Mouse (Mus musculus) Patski (cell line): Measurements from ENCODE around the gene Lrrc61. TPM values are rescaled to one million over a fixed set of nuclear protein-coding genes. Genes with fewer than 3 reads are reported as not detected.

ENCODE experiments used
- ATAC-seq: fragments of 100-300 bp; one replicate; pipeline ENCODE4 v1.8.0; 2021
- CTCF ChIA-PET: fragments of 350-600 bp; sonication (Branson Sonifier 250); formaldehyde crosslinking; loops from one replicate; lab custom pipeline; 2022; ENCODE audit warnings: inconsistent platforms; lab: Charles Lee
- POLR2A ChIA-PET: fragments of 350-600 bp; sonication (Branson Sonifier 250); formaldehyde crosslinking; loops from one replicate; lab custom pipeline; 2022; ENCODE audit warnings: antibody characterized with exemption, inconsistent platforms; lab: Charles Lee
- DNase-seq: peaks from one replicate; pipeline ENCODE4 v3.0.0-alpha.2; 2011; ENCODE audit warnings: low read depth, low spot score
- H3K27me3 ChIP-seq: fragments of 371-371 bp; one replicate; pipeline ENCODE4 v1.5.1; 2021
- CTCF ChIP-seq: fragments of 100-300 bp; IDR thresholded peaks from one replicate; pipeline ENCODE4 v1.5.1; 2021
- in situ Hi-C: fragments of 300-500 bp; cut with MboI; formaldehyde crosslinking; loops from 3 replicates; pipeline ENCODE4 v1.11.1; 2018; ENCODE audit warnings: low pct_unique_long_range_greater_than_20kb, mixed read lengths
- polyA plus RNA-seq: library from polyadenylated mRNA; unstranded; gene quantifications from one replicate; pipeline ENCODE4 v1.2.3, GENCODE M21; 2021

The Lrrc61 gene
- polyA plus RNA-seq, 1 experiment from 2014 or later = 21.5 TPM

- no peak for TF ChIP-seq CTCF
- CTCF ChIA-PET = no interaction called here
- ATAC-seq = no peak
- POLR2A ChIA-PET = no interaction called here
- in situ Hi-C loops = loop anchor here (5.0 kb wide), 2 partner anchors 92 to 358 kb away; partner anchors contain the start of gene AI854703
- DNase-seq = no peak
- no peaks in the 10 kb centered on the region for H3K27me3 ChIP-seq
Observed at GRCm38 (mm10) chr6:48534913-48535312, 19.7 kb upstream of the Lrrc61 start.

- ChIA-PET CTCF (no interaction called here), POLR2A (no interaction called here)
- ATAC-seq (no peak), DNase-seq (no peak)
- H3K27me3 ChIP-seq = no peaks in the 10 kb centered on the region
- in situ Hi-C loops = loop anchor here (5.0 kb wide), 2 partner anchors 91 to 359 kb away; partner anchors contain the start of gene AI854703
- TF ChIP-seq CTCF = no peak
Observed at GRCm38 (mm10) chr6:48536091-48536490, 18.5 kb upstream of the Lrrc61 start.

GRCm38 (mm10) chr6:48537105-48537954, 17.3 kb upstream of the Lrrc61 start, which contains the start of gene Atp6v0e2:
TSS of gene Atp6v0e2 (plus strand) at chr6:48537615.
- ATAC-seq (peak; percentile 72), DNase-seq (no peak)
- in situ Hi-C loops = loop anchor here (5.0 kb wide), 2 partner anchors 90 to 360 kb away; partner anchors contain the start of gene AI854703
- no peak for TF ChIP-seq CTCF
- ChIA-PET POLR2A (no interaction called here), CTCF (interaction anchor here (1.7 to 2.0 kb wide), 2 partner anchors 8 to 28 kb away, joined by 4 to 5 read pairs; no protein-coding TSS in a partner anchor)
- no peaks in the 10 kb centered on the region for H3K27me3 ChIP-seq

- POLR2A ChIA-PET = no interaction called here
- CTCF ChIA-PET = interaction anchor here (0.5 to 2.6 kb wide), 11 partner anchors 9 to 670 kb away, joined by 3 to 9 read pairs (median 3); partner anchors contain the start of gene Gimap8
- in situ Hi-C loops = loop anchor here (5.0 kb wide), 2 partner anchors 88 to 362 kb away; partner anchors contain the start of gene AI854703
- no peak for TF ChIP-seq CTCF
- ATAC-seq (no peak), DNase-seq (no peak)
- no peaks in the 10 kb centered on the region for H3K27me3 ChIP-seq
Observed at GRCm38 (mm10) chr6:48538841-48539737, 15.5 kb upstream of the Lrrc61 start.

- DNase-seq (no peak), ATAC-seq (no peak)
- in situ Hi-C loops = loop anchor here (5.0 kb wide), 2 partner anchors 87 to 363 kb away; partner anchors contain the start of gene AI854703
- ChIA-PET POLR2A (no interaction called here), CTCF (interaction anchor here (0.5 to 2.6 kb wide), 8 partner anchors 8 to 418 kb away, joined by 3 to 9 read pairs (median 4); partner anchors contain the start of gene Gimap8)
- no peak for TF ChIP-seq CTCF
- H3K27me3 ChIP-seq = no peaks in the 10 kb centered on the region
Observed at GRCm38 (mm10) chr6:48539860-48540259, 14.7 kb upstream of the Lrrc61 start.

- H3K27me3 ChIP-seq = no peaks in the 10 kb centered on the region
- CTCF ChIA-PET = interaction anchor here (1.2 to 2.6 kb wide), 4 partner anchors 11 to 106 kb away, joined by 3 to 9 read pairs (median 4); partner anchors contain the start of gene Gimap8
- TF ChIP-seq CTCF = no peak
- in situ Hi-C loops = no loop called here
- POLR2A ChIA-PET = no interaction called here
- DNase-seq (no peak), ATAC-seq (no peak)
Observed at GRCm38 (mm10) chr6:48540721-48541120, 13.9 kb upstream of the Lrrc61 start.

- DNase-seq (no peak), ATAC-seq (no peak)
Observed at GRCm38 (mm10) chr6:48541560-48542450, 12.8 kb upstream of the Lrrc61 start.

GRCm38 (mm10) chr6:48542631-48543030, 12.0 kb upstream of the Lrrc61 start:
- ATAC-seq (no peak), DNase-seq (no peak)
- in situ Hi-C loops = no loop called here
- no peaks in the 10 kb centered on the region for H3K27me3 ChIP-seq
- CTCF ChIA-PET = interaction anchor here (0.9 to 1.2 kb wide), 3 partner anchors 105 to 364 kb away, joined by 3 to 4 read pairs (median 3); partner anchors contain the start of gene Gimap8
- TF ChIP-seq CTCF = no peak
- POLR2A ChIA-PET = no interaction called here

More at GRCm38 (mm10) chr6:48541560-48542450, 12.8 kb upstream of the Lrrc61 start:
- no peak for TF ChIP-seq CTCF
- in situ Hi-C loops = no loop called here
- ChIA-PET CTCF (interaction anchor here (0.9 to 2.6 kb wide), 3 partner anchors 105 to 316 kb away, joined by 3 to 9 read pairs (median 4); partner anchors contain the start of gene Gimap8), POLR2A (no interaction called here)
- H3K27me3 ChIP-seq = no peaks in the 10 kb centered on the region

GRCm38 (mm10) chr6:48545251-48545650, 9.3 kb upstream of the Lrrc61 start:
- POLR2A ChIA-PET = interaction anchor here (0.7 kb wide), 1 partner anchor 34 kb away, joined by 11 read pairs; no protein-coding TSS in a partner anchor
- no peak for TF ChIP-seq CTCF
- no peak for ATAC-seq

More at GRCm38 (mm10) chr6:48545251-48545650, 9.3 kb upstream of the Lrrc61 start:
- no peak for DNase-seq
- in situ Hi-C loops = no loop called here
- CTCF ChIA-PET = interaction anchor here (0.9 to 3.2 kb wide), 2 partner anchors 92 to 101 kb away, joined by 3 to 13 read pairs; partner anchors contain the start of gene Gimap8
- no peaks in the 10 kb centered on the region for H3K27me3 ChIP-seq
